Mouse (Mus musculus) urinary bladder, adult 18-20 months (tissue): Measurements from ENCODE around the gene Gm5294.
A peak's percentile ranks its signal among the peaks of the same experiment; 100 is the strongest.

Source experiments
- DNase-seq, 2 experiments: peaks; one replicate each; pipeline ENCODE4 v3.0.0; 2022; ENCODE audit warnings: low spot score in 2 of 2, mixed read lengths in 2 of 2

Gm5294 gene

DNA sequence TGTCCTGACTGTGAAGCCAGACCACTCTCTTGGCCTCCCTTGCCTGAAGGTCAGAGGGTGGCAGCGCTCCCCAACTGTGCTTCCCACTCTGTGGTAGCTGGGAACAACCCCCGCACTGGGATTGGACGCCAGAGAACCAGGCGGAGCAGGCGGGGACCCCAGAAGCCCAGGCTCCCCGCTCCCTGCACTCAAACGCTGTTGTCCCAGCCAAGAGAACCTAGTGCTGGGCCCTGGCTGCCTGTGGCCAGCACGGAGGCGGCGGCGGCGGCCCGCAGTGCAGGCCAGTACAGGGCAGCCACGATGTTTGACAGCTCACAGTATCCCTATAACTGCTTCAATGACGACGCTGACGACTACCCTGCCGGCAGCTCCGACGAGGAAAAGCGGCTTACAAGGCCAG lies at the start of gene Gm5294:
Gene Gm5294 (plus strand): TSS at position 301 of the 400 bp plus-strand sequence.
- DNase-seq = no peak

DNA sequence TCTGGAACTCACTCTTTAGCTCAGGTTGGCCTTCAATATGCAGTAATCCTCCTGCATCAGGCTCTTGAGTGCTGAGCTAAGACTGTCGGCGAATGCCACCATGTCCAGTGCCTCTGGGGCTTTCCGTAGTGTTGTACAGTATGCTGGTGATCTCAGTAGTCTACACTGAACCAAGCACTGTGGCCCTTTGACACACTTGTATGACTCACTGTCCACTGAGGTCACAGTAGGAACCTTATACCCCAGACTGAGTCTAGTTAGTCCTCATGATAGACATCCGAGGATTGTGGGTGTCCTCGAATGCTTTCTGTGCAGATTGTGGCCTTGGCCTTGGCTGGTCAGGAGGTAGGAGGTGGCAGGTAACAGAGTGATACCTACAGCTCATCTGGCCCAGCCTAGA lies 44.8 kb upstream of the Gm5294 start:
- DNase-seq = no peak

DNA sequence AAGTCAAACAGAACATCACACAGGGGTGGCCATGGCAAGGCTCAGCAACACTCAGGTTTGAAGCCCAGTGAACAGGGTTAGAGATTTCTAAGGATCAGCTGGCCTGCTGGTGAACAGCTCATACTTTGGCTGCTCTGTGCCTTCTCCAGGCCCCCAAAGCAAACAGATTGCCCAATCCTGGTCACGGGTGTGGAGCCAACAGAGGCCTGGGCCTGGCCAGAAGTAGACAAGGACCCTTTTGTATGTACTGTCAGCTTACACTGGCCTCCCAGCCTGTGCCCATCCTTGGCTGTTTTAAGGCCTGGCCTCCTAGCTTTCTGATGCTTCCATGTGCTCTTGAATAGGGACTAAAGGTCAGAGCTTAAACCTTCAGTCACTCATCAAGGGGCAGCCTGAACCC lies 43.5 kb upstream of the Gm5294 start:
- DNase-seq = peak in 1 of 2 experiments; percentile 19

DNA sequence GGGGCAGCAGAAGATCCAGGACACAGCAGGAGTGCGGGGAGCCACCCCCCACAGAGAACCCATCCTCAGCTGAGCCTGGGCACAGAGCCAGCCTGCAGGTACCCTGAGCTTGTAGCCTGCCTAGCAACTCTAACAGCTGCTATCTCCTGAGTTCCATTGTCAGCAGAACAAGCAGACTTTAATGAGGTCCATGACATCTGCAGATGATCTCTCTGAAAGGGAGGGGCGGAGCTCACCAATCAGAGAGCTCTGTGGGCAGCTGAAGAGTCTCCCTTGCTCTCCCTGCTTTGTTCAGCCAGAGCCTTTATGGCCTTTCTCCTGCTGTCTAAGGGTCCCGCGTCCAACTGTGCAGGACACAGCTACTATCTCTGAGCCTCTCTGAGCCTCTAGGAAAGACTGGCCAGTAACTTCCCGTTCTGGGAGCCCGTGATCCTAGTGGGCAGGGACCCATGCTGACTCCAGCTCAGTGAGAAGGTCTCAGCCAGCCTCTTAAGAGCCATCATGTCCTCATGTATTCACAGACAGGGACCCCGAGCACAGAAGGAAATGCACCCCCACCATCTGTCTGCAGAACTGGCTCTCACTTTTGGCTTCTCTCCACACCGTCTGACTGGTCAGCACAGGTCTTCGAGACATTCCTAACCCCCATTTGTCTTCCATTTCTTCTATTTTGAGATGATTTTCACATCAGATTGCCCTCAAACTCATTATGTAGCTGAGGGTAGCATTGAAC lies 41.0 kb upstream of the Gm5294 start:
- DNase-seq = no peak

DNA sequence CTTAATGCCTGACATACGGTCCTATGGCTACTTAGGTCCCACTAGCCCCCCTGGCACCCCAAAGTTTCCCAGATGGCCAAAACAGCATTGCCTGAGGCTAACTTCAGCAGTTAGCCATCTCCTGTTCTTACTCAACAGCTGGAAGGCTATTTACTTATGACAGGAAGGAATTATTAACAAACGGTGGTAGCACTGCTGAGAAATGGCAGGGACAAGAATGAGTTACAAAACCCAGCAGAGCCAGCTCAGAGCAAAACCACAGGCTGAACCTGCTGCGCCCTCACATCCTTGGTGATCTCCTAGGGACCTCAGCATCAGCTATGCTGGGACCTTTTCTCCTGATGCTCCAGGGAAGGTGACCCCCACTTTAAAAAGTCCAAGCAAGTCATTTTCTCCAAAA lies 40.2 kb upstream of the Gm5294 start:
- DNase-seq = no peak

DNA sequence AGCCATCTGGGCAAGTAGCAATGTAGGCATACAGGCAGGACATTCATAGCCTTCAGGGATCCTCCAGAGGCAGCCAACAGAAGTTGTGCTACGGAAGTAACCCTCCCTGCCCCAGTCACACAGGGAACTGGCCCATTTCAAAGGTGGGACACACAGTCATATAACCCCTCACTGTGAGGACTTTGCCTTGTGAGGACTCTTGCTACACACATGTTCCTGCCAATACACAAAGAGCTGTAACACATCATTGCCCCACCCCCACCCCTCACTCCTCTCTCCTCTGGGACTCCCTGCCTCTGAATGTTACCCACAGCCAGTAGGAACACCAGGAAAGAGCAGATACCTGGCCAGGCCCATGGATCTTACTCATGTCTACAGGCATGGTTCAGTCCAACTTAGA lies 37.2 kb upstream of the Gm5294 start:
- no peak for DNase-seq

DNA sequence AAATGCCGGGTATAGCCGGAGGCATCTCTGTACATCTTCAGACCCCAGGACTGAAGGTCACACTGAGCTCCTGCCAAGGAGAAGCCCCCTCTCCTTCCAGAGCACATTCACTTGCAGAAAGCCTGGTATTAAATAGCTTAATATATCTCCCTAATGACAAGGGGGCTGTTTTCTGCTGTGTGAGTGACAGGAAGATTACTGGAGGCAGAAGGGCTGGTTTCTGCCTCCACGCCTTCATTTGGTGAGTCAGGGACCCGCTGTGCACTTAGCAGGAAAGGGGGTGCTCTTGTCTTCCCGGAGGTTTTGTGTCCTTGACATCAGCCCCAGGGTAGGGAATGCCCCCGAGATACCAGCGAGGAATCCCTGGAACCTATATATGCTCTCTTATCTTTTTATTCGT lies 36.7 kb upstream of the Gm5294 start:
- no peak for DNase-seq

DNA sequence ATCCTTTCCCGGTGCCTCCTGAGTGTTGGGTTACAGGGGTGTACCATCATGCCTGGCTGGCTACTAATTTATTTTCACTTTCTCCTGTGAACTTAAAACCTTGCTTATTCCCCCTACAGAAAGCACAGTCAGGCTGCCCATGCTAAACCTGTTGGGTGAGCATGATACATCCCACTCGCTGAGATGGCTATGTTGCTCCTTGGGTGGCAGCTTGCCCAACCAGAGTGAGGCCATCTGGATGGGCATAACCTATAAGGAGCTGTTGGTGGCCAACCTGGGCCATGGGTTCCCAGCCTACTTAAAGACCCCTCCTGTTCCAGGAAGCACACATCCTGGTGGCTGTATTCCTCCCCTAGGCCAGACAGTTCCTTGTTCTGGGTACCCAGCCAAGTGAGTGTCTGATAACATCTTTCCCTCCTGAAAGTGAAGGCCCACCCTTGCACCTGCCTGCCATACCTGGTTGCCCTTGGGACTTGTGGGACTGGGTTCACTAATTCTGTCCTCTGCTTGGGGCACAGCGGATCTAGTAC lies 33.8 kb upstream of the Gm5294 start:
- no peak for DNase-seq

DNA sequence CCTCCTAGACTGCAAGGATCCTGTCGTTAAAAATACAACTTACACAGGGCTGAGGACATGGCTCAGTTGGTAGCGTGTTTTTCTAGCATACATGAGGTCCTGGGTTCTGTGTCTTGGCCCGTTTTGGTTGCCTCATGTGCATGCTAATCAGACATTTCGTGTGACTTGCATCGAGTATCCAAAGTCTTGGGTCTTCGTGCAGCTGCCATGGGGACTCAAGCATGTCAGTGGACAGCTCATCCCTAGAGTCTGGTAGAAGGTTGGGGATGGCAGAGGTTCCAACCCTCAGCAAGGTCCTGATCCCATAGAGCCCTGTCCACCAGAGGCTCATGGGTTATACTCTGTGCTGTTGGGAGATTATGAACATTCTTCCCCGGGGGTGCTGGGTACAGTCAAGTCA lies 32.2 kb upstream of the Gm5294 start:
- no peak for DNase-seq

DNA sequence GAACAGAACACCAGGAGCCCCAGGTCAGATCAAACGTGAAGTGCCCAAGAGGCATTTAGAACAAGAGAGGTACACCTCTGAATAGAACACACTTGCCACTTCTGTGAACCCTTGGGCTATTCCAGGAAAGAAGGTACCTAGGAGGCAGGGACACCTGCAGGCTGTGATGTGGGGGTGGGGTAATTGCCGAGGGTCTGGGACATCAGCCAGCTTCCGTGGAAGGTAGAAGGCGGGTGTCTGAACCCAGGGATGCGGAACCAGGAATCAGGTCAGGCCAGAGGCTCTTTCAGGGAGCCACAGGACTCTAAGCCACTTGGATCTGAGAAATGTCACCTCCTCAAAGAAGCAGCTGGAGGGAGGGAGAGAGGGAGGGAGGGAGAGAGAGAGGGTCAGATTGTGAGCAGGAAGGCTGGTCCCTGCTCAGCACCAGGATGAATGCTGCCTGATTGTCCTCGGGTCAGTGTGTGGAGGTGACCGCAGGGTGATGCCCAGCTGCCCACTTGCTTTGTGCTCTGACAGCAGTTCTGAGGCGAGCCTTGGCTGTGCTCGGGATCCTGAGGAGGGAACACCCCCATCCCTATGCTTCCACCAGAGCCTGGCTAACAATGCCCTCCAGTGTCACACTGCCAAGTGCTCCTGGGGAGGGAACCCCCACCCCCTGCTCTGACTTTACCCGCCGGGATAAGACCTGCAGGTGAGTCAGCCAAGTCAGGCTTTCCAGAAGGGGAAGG lies 31.2 kb upstream of the Gm5294 start:
- DNase-seq = no peak

DNA sequence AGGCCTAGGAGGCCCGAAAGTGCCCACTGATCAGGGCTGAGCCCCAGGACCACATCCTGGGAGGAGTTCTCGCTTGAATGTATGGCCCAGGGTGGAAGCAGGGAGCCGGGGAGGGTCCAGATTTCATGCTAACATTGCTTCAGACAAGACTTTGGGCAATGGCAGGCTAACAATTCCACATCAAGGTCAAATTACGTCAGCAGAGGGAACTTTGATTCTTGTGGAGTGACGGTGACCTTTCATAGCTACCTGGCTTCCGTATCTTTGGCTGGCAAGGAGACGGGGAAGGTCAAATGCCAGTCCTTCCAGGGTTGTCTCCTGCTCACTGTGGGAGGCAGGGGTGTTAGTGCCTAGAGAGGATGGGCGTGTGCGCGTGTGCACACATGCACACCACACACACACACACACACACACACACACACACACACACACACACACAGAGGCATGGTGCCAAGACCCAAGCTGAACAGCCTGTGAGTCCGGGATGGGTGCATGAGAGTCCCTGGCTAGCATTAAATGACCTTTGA lies 28.9 kb upstream of the Gm5294 start:
- no peak for DNase-seq

DNA sequence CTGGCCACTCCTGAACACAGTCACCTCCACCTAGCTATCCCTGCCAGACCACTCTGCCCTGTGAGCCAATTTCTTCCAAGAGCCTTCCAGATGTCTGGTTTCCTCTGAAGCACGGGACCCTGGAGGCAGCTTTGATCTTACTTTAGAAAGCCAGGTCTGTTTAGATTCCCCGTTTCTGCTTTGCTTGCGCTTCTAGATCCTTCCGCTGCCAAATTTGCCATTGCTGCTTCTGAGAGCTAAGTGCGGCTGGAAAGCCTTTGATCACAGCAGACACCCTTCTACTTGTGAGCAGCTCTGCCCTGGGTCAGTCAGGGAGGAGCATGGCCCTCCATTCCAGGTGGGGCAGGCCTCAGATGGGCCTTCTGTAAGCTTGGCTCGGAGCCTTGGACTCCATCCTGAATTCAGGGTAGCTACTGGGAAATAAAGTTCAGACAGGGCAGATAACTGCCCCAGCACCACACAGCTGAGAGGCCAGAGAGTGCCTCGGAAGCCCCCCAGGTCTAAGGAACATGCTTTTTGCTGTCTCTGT lies 18.2 kb upstream of the Gm5294 start:
- no peak for DNase-seq

DNA sequence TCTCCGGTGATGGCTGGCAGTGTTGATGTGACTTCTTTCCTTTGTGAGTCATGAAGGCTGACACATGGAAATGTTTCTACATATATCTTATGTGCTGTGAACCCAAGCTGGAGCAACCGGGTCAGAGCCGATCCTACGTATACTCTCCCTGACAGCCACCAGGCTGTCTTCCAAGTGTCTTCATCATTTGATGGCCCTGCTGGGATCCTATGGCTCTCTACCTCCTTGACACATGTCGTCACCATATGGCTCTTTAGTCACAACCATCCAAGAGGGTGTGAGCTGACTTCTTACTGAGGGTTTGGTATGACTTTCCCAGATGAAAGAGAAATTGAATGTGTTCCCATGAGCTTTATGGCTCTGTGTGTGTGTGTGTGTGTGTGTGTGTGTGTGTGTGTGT lies 15.6 kb upstream of the Gm5294 start:
- no peak for DNase-seq

DNA sequence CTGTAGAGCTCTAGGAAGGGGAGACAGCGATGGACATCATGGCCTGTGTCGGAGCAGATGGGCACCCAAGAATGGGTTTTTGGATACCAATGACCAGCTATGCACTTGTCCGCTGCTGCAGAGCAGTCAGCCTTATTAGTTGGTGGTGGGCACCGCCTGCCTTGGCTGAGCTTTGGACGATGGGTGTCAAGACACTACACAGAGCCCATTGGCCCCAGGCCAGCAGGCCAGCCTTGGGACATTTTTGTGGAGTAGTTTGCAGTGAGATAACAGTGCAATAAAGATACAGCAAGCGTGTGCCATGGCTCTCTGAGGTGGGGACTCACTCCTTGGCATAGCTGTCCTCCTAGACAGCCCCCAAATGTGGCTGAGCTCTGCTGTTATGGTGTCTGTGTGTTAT lies 10.1 kb upstream of the Gm5294 start:
- DNase-seq = no peak

DNA sequence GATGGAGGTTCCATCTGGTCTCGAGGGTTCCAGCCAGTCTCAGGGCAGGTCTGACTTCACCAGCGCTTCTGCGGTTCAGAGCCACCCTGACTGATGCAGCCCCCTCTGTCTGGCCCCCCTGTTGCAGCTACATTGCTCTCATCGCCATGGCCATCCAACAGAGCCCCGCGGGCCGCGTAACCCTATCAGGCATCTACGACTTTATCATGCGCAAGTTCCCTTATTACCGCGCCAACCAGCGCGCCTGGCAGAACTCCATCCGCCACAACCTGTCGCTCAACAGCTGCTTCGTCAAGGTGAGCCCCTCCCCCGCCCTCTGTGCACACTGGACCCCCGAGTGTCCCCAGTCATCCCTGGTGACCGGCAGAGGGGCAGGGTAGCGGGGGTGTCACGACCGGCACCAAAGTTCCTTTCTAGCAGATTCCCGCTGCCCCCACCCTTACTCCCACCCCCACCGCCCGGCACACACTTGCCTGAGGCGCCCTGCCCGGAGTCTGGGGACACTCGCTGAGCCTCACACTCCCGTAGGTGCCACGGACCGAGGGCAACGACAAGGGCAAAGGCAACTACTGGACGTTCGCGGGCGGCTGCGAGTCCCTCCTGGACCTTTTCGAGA lies 945 bp downstream of the Gm5294 start:
- no peak for DNase-seq

DNA sequence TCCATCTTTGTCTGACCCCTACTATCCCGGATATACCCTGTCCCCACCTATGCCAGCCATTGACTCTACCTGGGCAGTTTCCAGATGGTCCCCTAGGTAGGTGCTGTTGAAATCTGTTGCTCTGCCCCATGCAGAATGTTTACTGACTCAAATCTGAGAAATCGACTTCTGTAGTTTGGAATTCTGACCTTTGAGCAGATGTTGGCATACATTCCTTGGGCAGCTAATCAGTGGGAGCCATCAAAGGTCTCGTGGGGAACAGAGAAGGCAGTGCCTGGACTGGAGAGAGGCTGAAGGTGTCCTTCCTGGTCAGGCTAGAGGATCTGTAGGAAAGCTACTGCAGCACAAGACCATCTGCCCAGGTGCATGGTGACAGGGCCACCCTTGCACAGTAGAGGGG lies 5.2 kb downstream of the Gm5294 start:
- DNase-seq = no peak

DNA sequence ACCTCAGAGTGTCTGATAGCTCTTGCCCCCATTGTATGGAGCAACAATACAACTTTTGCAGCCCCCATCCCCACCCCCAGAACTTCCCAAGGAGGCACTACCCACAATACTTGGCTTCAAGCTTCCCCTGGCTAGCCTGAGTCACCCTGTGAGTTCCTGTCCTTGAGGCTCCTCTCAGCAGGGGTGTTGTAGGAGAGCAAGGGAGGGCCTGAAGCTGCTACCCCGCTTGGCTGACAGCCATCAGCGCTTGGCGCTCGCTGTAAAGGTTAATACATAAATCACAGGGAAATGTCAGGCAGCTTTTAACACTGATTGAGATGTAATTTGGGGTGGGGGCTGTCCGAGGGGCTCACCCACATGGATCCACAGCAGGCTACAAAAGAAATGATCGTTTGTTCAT lies 13.5 kb downstream of the Gm5294 start:
- DNase-seq = no peak

DNA sequence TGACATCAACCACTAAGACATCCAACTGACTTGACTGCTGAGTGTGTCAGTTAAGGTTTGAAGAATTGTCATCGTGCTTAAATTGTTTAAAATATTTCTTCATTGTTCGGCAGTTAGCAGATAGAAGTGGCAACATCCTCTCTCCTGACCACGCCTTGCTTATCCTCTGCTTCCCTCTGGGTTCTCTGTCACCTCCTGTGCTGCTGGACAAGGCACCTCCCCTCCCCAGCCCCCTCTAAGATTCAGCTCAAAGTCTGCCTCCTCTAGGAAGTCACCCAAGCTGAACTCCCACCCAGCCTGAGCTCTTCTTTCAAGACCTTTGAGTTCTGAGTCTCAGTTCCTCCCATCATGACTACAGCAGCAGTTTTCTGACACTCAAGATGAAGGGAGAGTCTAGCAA lies 15.0 kb downstream of the Gm5294 start:
- DNase-seq = no peak

DNA sequence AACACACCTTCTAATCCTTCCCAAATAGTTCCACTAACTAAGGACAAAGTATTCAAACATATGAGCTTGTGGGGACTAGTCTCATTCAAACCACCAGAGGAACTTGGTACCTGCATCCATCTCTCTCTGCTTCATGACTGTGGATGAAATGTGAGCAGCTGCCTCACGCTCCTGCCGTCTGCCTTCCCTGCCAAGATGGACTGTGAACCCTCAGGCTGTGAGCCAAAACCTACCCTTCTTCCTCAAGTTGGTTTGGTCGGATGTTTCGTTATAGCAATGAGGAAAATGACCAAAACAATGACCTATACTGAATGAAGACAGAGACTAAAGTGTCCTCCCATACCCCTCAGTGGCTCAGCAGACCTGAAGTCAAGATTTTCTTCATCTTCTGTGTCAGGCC lies 21.1 kb downstream of the Gm5294 start:
- DNase-seq = no peak

DNA sequence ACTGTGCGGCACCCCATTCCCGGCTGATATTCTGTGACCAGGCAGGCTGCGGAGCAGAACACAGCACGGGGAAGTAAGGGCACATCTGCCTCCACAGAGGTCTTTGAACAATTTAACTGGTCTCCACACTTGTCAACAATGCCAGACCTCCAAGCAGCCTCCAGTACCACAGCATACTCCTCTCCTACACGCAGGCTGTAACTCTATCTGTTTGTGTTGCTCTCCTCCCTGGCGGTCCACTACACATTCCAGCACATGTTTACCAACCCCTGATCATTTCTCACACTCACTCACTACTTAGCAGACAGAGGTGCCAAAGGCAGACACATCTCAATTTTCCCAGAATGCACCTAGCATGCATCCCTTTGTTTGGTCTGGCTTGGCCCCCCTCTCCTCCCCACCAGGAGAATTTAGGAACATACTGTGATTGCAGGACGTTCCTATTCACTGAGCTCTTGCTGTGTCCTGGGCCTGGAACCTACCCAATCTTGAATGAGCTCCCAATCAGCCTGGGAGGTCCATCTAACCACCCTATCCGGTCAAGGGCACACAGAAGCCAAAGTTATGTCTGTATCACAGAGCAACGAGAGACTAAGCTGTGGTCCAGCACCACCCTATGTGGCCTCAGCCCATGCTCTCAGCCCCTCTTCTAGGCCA lies 23.4 kb downstream of the Gm5294 start:
- DNase-seq = no peak

DNA sequence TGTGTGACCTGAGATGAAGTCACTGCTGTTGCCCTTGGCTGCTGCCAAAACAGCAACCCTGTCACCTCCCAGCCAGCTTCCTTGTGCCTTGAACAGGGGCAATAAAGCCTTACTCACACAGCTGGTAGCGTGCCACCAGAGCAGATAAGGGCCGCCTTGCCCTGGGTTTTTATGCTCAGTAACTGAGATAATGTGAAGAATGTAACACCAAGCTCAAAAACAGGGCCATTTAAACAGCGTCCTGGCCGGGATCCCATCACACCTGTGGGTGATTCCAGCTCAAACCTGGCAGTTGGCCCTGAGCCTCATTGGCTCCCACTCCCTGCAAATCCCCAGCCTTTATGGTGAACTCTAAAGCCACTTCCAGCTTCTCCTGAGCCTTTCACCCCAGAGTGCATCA lies 26.6 kb downstream of the Gm5294 start:
- no peak for DNase-seq

DNA sequence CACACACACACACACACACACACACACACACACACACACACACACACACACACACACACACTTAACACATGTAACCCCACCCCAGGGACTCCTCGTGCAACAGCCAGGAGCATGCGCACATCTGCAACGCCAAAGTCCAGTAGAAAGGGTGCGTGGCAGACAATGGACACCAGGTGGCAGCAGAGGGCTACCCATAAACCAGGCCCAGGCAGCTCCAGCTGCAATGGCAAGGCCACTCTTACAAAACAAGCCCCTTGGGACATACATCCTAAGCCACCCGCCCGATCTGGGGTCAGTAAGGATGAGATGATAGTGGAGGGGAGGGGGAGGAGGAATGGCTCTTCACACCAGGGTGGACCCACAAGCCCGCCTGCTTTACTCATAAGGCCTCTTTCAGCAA lies 28.2 kb downstream of the Gm5294 start:
- DNase-seq = peak; percentile 75 to 83
